Mouse (Mus musculus) limb, embryonic 11.5 days (tissue): Measurements from ENCODE around the gene Vsig2. TPM values are rescaled to one million over a fixed set of nuclear protein-coding genes. Genes with fewer than 3 reads are reported as not detected.

ENCODE experiments used
- ATAC-seq: fragments of 200-750 bp; cut with Nextera tagmentation; 2 replicates; pipeline ENCODE4 v1.8.0; 2017; ENCODE audit warnings: low read depth; ENCODE audit not compliant: insufficient number of reproducible peaks, low FRiP score, low TSS enrichment
- DNase-seq: peaks from one replicate; pipeline ENCODE4 v3.0.0-alpha.2; 2015; ENCODE audit warnings: low spot score
- H3K27ac ChIP-seq: fragments of 300-500 bp; sonication (generic); replicated peaks from 2 replicates; pipeline ENCODE4 v1.5.1; 2014; ENCODE audit warnings: low read depth, mild to moderate bottlenecking, low read length
- H3K27me3 ChIP-seq: fragments of 300-500 bp; sonication (generic); 2 replicates; pipeline ENCODE4 v1.6.1; 2014; ENCODE audit warnings: mild to moderate bottlenecking, low read length, mixed read lengths; ENCODE audit not compliant: control insufficient read depth, insufficient read depth
- H3K36me3 ChIP-seq: fragments of 300-500 bp; sonication (generic); 2 replicates; pipeline ENCODE4 v1.6.1; 2014; ENCODE audit warnings: mild to moderate bottlenecking, low read length, moderate library complexity, mixed read lengths; ENCODE audit not compliant: control insufficient read depth, insufficient read depth
- H3K4me1 ChIP-seq: fragments of 300-500 bp; sonication (generic); 2 replicates; pipeline ENCODE4 v1.6.1; 2014; ENCODE audit warnings: low read length, mixed read lengths; ENCODE audit not compliant: control insufficient read depth, insufficient read depth
- H3K4me2 ChIP-seq: fragments of 300-500 bp; sonication (generic); 2 replicates; pipeline ENCODE4 v1.6.1; 2014; ENCODE audit warnings: low read depth, mild to moderate bottlenecking, moderate library complexity; ENCODE audit not compliant: severe bottlenecking
- H3K4me3 ChIP-seq: fragments of 300-500 bp; sonication (generic); 2 replicates; pipeline ENCODE4 v1.5.1; 2014; ENCODE audit warnings: low read depth, low read length
- H3K9ac ChIP-seq: fragments of 300-500 bp; sonication (generic); 2 replicates; pipeline ENCODE4 v1.6.1; 2014; ENCODE audit warnings: mild to moderate bottlenecking, low read length
- H3K9me3 ChIP-seq: fragments of 300-500 bp; sonication (generic); 2 replicates; pipeline ENCODE4 v1.6.1; 2016; ENCODE audit warnings: low read length; ENCODE audit not compliant: control insufficient read depth
- WGBS: fragments of 180-500 bp; shearing (Covaris S2); extraction: QIAGEN DNeasy Blood & Tissue Kit; methylation state at CpG from one replicate; pipeline ENCODE4 v1.1.7; 2014; 5-methylcytosine and 5-hydroxymethylcytosine counted together
- polyA plus RNA-seq: library from polyadenylated mRNA; unstranded; fragments of >200 nt; fragmentation: Nextera tagmentation; extraction: Ambion mirVana; gene quantifications from 2 replicates; pipeline ENCODE4 v1.2.1, GENCODE M21; 2014

The Vsig2 gene
- polyA plus RNA-seq, 1 experiment from 2014 or later = 0.87 TPM

DNA sequence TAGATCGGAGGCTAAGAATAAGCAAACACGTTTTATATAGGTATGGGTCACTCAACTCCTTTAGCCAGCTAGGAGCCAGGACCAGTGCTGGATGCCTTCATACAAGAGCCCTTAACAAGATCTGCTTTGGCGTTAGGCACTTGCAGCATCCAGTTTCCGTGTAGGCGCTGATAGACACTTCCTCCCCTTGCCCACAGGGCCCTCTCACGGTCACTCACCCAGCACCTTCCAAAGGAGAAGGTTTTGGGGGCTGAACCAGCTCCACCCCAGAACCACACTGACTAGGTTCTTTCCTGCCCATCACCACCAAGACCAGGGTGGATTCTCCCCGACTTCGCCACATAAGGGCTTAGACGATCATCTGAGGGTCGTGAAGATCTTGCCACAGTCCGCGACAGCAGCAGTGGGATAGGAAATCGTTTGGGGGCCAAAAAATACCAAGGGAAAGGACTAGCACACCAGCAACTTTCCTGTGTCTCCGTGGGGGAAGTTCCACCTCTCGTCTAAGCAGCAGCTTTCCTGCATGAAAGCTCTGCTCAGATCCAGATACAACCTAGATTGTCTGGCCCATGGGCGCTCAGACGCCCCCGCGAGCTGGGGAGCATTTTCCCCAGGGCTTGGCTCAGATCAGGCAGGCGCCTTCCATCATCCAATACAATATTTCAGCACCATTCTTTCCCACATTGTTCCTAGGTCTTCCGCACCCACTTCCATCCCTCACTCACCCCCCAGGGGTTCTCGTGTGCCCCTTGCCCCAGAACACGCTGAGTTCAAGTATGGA, 12.9 kb downstream of the Vsig2 start:
- DNase-seq (no peak), ATAC-seq (no peak)
- peaks cover 21% of the 10 kb centered on the region for H3K27me3 ChIP-seq
- peak overlapping the region; percentile 25 for H3K4me3 ChIP-seq
- H3K9me3 ChIP-seq = no peaks in the 10 kb centered on the region
- H3K4me2 ChIP-seq = peak overlapping the region; percentile 81
- peaks cover 7% of the 10 kb centered on the region; the same call in 1 of the 2 replicates for H3K4me1 ChIP-seq
- WGBS = 3% methylated on average over 23 of the region's 23 CpGs
- H3K36me3 ChIP-seq = no peaks in the 10 kb centered on the region
- peak overlapping the region; percentile 9; the same call in 1 of the 2 replicates for H3K9ac ChIP-seq
- no peak overlapping the region for H3K27ac ChIP-seq

DNA sequence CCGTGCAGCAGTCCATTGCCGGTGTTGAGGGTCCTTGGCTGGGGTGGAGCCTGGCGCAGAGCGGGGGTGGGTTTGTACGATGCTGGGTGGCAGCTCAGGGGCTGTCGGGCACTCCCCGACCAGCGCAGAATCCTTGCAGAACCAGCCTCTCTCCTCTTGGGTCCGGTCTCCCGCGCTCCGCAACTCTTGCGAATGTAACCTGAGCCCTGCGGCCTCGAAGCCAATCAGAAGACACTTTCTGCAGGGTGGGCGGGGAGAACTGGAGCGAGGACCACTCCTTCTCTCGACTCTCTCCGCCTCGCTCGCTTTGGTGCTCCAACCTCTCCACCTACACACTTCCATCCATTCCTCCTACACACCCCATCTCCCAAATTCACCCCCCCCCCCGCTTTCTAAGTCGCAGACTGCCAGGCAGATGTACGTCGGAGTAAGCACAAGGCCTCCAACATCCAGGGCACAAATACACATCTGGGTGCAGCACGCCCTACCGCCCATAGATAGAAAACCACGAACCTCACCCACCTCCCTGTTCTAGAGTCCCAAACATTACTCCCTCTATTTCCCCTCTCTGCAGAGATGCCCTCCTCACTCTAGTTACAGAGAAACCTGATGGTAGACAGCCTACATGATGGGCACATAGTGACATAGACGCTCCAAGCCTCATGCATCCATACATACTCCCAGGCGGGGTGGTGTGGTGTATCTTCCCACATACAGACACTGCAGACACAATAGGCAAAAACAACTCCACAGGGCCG, 13.7 kb downstream of the Vsig2 start, which contains the start of gene Nrgn:
Nrgn (minus strand) TSS at position 369 of the 758 bp plus-strand sequence.
- Histone ChIP-seq H3K27ac (no peak within 1 kb of the TSS), H3K4me1 (peaks cover 7% of the 10 kb centered on the region; the same call in 1 of the 2 replicates), H3K9me3 (no peaks in the 10 kb centered on the region), H3K36me3 (no peaks in the 10 kb centered on the region), H3K9ac (peak within 1 kb of the TSS; percentile 9; the same call in 1 of the 2 replicates), H3K4me3 (peak within 1 kb of the TSS; percentile 25), H3K4me2 (peak within 1 kb of the TSS; percentile 81), H3K27me3 (peaks cover 21% of the 10 kb centered on the region)
- DNase-seq (peak; percentile 86), ATAC-seq (peak; percentile 92)
- WGBS = 5% methylated on average over 31 of the region's 31 CpGs

DNA sequence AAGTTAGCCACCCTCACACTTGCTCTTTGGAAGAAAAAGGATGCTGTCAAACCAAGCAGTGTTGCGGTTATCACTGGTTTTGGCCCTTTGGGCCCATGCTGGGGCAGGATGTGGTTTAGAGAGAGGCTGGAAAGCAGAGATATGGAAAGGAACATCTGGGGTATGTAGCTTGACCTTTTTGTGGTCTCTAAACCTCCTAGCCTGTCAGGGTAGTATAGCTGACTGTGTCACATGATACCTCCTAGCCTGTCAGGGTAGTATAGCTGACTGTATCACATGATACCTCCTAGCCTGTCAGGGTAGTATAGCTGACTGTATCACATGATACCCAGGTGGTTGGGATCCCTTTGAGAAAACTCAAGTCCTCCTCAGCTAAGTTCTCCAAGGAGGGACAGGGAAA, 15.2 kb downstream of the Vsig2 start:
- Histone ChIP-seq H3K9ac (no peak overlapping the region), H3K4me3 (no peak overlapping the region), H3K9me3 (no peaks in the 10 kb centered on the region), H3K27ac (no peak overlapping the region), H3K36me3 (no peaks in the 10 kb centered on the region), H3K4me1 (peaks cover 7% of the 10 kb centered on the region; the same call in 1 of the 2 replicates), H3K27me3 (peaks cover 21% of the 10 kb centered on the region), H3K4me2 (no peak overlapping the region)
- DNase-seq (no peak), ATAC-seq (no peak)
- WGBS = 89% methylated on average over 1 of the region's 1 CpGs

DNA sequence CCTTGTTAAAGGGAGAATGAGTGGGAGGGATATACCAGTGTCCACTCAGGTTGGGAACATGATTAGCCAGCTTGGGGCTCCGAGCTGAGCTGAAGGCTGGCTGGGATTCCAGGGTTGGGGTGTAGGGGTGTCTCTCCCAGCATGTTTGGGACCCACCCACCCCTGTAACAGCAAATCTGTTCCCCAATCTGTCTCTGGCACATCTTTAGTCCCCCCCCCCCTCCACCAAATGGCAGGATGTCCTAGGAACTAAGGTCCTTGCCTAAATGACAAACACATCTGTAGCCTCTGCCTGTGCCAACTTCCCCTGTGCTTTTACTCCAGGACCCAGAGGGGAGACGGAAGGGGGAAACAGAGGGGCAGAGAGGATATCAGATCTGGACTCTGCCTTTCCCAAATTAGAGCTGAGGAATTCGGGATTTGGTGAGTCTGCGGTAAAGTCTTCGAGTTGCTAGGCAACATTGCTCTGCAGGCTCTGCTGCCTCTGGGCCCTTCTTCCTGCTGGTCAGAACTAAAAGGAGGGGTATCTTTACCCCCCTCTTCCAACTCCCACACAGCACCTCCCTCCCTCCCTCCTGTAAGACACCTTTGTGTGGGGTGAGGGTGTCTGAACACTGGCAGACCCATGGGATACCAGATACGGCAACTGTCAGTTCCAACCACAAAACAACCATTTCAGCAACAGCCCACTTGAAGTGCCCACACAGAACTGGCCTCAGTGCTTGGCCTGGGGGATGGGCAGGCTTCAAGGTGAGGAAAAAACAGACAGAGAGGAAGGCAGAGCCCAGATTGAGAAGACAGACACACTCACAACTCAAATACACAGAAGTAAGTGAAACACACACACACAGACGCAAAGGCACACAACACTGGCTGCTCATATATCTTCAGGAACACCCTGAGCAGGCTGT, 16.0 kb downstream of the Vsig2 start, which contains the start of gene Siae:
Siae (plus strand) TSS at position 861 of the 911 bp plus-strand sequence.
- no peak for ATAC-seq
- peaks cover 18% of the 10 kb centered on the region for H3K27me3 ChIP-seq

DNA sequence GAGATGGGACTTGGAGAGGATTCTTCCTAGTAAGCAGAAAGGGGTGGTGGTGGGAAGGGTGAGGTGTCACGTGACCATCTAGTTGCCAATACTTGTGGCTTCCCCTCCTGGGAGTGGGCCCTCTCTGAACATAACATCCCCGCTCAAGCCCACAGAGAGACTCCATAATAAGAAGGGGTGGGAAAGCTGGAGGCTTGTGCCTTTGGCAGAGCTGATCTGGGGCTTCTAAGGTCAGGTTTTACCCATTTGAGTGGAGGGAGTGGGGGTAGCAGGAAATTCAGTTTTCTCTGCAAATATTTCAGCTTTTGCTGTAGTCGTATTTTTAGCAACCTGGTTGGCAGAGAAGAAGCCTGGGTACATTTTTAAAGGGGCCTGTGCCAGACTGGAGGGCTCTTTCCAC, 17.3 kb downstream of the Vsig2 start:
- H3K36me3 ChIP-seq = no peaks in the 10 kb centered on the region
- H3K27ac ChIP-seq = no peak overlapping the region
- no peak overlapping the region for H3K9ac ChIP-seq
- DNase-seq (no peak), ATAC-seq (no peak)
- WGBS = 83% methylated on average over 3 of the region's 3 CpGs
- H3K9me3 ChIP-seq = no peaks in the 10 kb centered on the region
- peaks cover 7% of the 10 kb centered on the region; the same call in 1 of the 2 replicates for H3K4me1 ChIP-seq
- no peak overlapping the region for H3K4me3 ChIP-seq
- H3K27me3 ChIP-seq = peaks cover 7% of the 10 kb centered on the region
- H3K4me2 ChIP-seq = no peak overlapping the region

More for the DNA sequence above, 16.0 kb downstream of the Vsig2 start, which contains the start of gene Siae:
- H3K4me1 ChIP-seq = peaks cover 7% of the 10 kb centered on the region; the same call in 1 of the 2 replicates
- H3K4me2 ChIP-seq = no peak within 1 kb of the TSS
- H3K36me3 ChIP-seq = no peaks in the 10 kb centered on the region
- WGBS = 31% methylated on average over 7 of the region's 7 CpGs
- no peak within 1 kb of the TSS for H3K4me3 ChIP-seq
- no peak within 1 kb of the TSS for H3K27ac ChIP-seq
- no peak within 1 kb of the TSS for H3K9ac ChIP-seq
- H3K9me3 ChIP-seq = no peaks in the 10 kb centered on the region
- DNase-seq = no peak

DNA sequence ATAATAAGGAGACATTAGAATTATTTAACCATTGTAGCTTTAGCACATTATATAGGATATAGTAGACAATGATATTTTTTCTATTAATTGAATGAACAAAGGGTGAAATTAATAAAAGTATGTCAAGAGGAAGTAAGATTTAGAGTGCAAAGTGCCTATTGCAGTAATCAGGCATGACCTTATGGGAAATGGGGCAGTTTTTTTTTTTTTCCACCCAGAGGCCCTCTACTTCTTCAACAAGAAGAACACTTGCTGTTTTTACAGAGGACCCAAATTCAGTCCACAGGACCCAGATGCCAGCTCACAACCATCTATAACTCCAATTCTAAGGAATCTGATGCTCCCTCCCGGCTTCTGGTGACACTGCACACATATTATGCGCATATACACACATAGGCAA, 21.6 kb downstream of the Vsig2 start:
- WGBS = 92% methylated on average over 2 of the region's 2 CpGs
- H3K36me3 ChIP-seq = no peaks in the 10 kb centered on the region
- ATAC-seq = no peak

DNA sequence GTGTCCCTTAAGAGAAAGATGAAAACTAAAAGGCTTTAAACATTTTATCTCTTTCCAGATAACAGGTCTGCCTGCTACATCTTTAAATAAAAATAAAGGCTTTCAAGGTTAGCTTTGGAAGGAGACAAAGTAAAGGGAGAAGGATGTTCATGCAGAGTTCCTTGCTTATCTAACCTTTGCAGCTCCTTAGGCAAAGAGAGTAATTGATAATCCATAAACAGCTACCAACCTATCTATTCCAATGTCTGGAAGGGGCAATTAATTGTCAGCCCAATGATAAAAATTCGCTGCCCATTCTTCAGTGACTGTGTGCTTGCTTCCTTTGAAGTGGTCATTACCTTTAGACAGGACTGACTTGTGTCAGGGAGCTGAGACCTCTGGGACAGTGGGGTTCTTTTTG, 24.8 kb downstream of the Vsig2 start:
- Histone ChIP-seq H3K9me3 (no peaks in the 10 kb centered on the region), H3K27me3 (no peaks in the 10 kb centered on the region), H3K4me2 (no peak overlapping the region), H3K4me3 (no peak overlapping the region), H3K27ac (no peak overlapping the region), H3K4me1 (peaks cover 12% of the 10 kb centered on the region; the same call in 1 of the 2 replicates), H3K36me3 (no peaks in the 10 kb centered on the region), H3K9ac (no peak overlapping the region)
- 58% methylated on average over 1 of the region's 1 CpGs for WGBS
- ATAC-seq = no peak
- no peak for DNase-seq

More for the DNA sequence above, 21.6 kb downstream of the Vsig2 start:
- H3K27ac ChIP-seq = no peak overlapping the region
- no peak overlapping the region for H3K4me2 ChIP-seq
- no peak for DNase-seq
- H3K4me3 ChIP-seq = no peak overlapping the region
- no peaks in the 10 kb centered on the region for H3K4me1 ChIP-seq
- no peak overlapping the region for H3K9ac ChIP-seq
- no peaks in the 10 kb centered on the region for H3K9me3 ChIP-seq
- H3K27me3 ChIP-seq = no peaks in the 10 kb centered on the region
